Mouse (Mus musculus) skeletal muscle tissue, adult 2 months (tissue): ENCODE measurements around the gene Patj.
"Not testable (repeated sequence)": the region's sequence is repeated elsewhere in the genome, so short reads cannot be mapped to it uniquely, and the experiment has no call there.

Source experiments
- DNase-seq: peaks from one replicate; pipeline ENCODE4 v3.0.0-alpha.2; 2012; ENCODE audit warnings: low read depth, low spot score

The Patj gene

GRCm38 (mm10) chr4:98567457-98567856 lies 171.9 kb downstream of the Patj start:
- DNase-seq = no peak

- no peak for DNase-seq
These were observed 174.3 kb downstream of the Patj start for GRCm38 (mm10) chr4:98569904-98570303.

GRCm38 (mm10) chr4:98577275-98577674 lies 181.7 kb downstream of the Patj start:
- DNase-seq = no peak

DNA sequence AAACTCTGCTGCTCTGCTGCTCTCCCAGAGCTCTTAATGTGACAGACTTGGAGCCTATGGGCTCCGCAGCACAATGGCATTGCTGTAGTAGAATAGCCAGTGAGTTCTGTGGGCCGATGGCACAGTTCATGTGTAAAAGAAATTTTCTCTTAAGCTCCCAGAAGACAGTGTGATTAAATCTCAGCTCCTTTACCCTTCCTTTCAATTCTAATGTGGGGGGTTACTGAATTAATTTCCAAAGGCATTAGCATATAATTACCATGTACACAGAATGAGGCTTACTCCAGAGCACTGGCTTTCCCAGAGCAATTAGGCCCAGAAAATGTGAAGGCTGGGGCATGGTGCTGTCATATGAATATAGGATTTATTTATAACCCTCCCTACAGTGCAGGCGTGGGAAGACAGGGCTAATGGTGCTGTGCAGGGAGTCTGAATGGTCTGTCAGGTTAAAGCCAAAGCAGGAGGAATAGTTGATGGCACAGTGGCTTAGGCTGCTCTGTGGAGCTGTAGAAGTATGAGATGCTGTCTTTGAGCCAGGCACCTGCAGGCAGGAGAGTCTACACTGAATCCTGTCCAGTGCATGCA lies 182.5 kb downstream of the Patj start:
- DNase-seq = no peak

- no peak for DNase-seq
These were observed 185.9 kb downstream of the Patj start for GRCm38 (mm10) chr4:98581456-98581855.

- no peak for DNase-seq
These were observed 188.4 kb downstream of the Patj start for GRCm38 (mm10) chr4:98584023-98584422.

DNA sequence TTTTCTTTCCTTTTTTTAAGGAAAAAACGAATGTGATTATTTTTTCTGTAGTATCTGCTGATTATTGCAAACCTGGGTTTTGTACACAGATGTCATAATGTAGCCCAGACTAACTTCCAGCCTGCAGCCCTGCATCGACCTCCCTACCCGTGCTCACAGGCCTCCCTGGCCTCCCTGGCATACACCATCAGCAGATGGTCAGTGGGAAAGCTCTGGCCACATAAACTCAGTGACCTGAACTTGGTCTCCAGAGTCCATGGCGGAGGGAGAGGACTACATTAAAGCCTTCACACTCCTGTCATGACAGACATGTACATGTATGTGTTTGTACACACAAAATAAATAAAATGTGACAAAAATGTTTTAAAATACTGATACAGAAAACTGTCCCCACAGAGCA lies 190.7 kb downstream of the Patj start:
- no peak for DNase-seq

DNA sequence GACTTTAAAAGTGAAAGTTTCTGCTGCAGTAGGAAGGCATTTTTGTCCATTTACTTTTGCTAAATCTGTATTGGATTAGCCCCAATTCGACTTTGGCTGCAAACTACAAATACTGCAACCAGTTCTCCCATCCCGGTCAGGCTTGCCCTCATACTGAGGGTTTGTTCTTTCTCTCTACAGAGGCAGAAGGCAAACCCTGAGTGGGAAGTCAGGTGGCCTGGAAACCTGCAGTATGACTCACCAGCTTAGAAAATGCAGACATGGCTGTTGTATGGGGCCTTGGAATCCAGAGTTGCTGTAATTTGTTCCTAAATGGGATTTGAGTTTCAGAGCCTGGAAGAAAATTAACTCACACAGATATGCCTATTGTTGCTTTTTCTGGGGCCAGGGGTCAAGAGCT lies 192.1 kb downstream of the Patj start:
- DNase-seq = no peak

GRCm38 (mm10) chr4:98593961-98594360 lies 198.4 kb downstream of the Patj start:
- DNase-seq = no peak

DNA sequence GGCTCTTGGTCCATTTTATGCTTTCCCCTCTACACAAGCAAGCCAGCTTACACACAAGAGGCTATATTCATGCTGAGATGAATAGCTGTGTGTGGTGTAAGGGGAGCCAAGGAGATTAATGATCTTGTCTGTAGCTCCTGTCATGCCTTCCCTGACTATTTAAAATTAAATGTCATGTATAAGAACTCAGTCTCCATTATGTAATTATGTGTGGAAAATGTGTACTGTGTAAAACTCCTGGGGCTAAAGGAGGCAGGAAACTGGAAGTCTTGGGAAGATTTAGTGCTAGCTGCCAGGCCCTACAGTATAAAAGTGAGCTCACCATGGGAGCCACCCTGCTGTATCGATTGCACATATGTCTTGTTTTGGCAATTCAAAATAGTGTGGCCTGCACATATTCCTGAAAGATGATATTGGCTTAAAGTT lies 203.0 kb downstream of the Patj start:
- peak; percentile 49 for DNase-seq

GRCm38 (mm10) chr4:98599358-98599757 lies 203.8 kb downstream of the Patj start:
- DNase-seq = peak; percentile 66

DNA sequence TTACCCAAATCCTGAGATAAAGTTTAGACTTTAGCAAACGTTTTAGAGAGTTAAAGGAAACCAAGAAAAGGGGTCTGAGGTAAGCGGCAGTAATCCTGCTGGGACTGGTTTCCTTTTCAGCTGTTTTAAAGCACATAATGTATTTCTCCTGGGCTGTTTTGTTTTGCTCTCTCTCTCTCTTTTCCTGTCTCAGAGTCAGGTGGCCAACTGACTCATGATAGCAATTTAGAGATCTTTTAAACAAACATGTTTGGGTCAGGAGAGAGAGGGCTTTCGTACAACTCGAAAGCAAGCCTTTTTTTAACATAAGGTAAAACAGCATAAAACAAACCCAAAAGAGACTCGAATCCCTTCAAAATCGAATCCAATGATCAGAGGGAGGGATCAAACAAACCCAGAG lies 207.5 kb downstream of the Patj start:
- no peak for DNase-seq

DNA sequence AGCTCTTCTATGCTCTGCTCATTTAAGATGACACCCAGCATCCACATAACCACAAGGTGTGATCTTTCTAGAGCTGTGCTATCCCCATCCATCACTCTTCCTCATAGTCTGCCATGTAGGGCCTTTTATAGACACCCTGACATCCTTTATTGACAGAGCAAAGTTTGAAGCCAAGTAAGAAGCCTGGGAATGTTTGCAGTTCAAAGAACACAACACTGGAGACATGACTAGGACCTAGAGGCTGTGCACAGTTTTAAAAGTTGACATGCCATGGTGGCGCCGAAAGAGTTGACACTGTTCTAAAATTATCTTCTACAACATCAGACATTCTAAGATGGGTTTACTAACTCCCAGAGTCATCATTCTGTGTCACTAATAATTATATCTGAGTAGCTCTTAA lies 214.9 kb downstream of the Patj start:
- DNase-seq = no peak

DNA sequence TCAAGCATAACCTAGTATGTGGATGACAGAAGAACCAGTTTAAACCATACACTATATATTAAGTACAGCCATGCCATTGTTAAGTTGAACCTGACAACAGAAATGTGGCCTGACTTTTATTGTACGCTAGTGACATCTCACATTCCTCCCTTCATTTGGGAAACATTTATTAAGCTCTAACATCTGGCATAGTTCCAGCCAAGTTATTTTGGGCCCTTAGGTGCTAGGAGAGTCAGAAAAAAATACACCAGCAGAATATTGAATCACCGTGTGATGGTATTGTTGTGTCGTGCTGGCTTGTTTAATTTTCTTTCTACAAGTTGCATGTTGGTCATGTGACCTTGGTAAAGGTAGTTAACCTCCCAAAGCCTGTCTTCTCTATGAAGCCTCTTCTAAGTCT lies 218.8 kb downstream of the Patj start:
- no peak for DNase-seq

DNA sequence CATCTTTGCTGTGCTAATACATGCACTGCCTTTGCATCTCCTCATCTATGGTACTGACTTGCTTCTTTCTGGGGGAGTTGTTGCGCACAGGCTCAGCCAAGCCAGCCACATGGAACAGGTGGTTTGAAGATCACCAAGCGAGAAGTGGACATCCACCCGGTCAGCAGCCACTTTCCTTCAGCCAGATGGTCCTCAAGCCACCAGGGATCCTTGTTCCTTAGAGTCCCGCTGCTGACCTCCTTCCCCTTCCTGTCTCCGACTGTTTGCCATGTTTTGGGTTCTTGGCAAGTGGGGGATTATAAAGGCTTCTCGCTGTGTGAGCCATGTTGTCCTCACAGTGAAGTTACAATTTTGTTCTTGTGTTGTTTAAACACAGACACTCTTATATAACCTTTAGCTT lies 223.6 kb downstream of the Patj start:
- no peak for DNase-seq

GRCm38 (mm10) chr4:98620986-98621784 lies 225.6 kb downstream of the Patj start:
- peak; percentile 27 for DNase-seq

GRCm38 (mm10) chr4:98622180-98622579 lies 226.6 kb downstream of the Patj start:
- no peak for DNase-seq

DNA sequence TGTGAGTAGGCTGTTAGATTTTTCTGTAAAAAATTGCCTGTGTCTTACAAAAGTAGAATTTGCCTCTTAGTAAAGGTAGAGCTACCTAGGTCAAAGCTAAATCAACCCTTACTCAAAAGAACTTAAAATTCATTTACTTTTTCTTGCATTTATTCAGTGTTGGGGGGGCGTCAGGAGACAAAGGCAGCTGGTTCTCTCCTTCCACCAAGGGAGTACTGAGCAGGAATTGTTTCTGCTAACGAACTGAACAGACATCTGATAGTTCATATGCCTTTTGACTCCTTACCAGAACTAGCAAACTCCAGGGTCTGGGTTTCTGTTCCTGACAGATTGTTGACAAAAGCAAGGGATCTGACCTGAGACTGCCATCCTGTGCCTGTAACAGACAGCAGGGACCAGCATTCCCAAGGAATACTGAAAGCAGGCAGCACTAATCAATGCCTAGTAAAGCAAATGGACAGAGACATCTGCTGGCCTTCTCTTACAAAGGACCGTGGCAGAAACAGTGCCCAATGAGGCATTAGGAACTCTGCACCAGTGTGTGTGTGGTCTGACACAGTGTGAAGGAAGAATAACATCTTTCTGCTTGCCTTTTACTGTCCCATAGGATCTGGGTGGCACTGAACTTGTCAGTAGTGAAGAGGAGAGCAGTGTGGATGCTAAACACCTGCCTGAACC lies 227.6 kb downstream of the Patj start:
- DNase-seq = no peak

DNA sequence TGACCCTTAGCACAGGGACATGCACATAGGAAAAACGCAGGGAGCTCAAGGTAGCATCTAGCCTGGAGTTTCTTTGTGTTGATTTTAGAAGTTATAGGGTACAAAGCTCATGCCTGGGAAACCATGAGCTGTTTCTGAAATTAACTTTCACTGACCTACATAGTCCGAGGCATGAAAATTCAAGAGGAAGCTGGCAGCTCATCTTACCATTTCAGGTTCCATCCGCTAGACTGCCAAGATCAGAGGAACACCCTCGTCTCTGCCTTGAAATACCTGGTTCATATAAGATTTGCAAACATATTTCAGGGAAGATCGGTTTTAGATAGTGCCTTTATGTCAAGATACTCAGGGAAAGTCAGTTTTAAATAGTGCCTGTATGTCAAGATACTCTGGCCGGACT lies 232.7 kb downstream of the Patj start:
- peak; percentile 45 for DNase-seq

DNA sequence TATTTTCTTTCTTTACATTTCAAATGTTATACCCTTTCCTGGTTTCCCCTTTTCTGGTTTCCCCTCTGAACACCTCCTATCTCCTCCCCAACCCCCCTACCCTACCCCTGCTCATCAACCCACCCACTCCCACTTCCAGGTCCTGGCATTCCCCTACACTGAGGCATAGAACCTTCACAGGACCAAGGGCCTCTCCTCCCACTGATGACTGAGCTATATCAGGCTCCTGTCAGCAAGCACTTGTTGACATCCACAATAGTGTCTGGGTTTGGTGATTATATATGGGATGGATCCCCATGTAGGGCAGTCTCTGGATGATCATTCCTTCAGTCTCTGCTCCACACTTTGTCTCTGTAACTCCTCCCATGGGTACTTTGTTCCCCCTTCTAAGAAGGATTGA lies 233.6 kb downstream of the Patj start:
- not testable (repeated sequence) for DNase-seq

DNA sequence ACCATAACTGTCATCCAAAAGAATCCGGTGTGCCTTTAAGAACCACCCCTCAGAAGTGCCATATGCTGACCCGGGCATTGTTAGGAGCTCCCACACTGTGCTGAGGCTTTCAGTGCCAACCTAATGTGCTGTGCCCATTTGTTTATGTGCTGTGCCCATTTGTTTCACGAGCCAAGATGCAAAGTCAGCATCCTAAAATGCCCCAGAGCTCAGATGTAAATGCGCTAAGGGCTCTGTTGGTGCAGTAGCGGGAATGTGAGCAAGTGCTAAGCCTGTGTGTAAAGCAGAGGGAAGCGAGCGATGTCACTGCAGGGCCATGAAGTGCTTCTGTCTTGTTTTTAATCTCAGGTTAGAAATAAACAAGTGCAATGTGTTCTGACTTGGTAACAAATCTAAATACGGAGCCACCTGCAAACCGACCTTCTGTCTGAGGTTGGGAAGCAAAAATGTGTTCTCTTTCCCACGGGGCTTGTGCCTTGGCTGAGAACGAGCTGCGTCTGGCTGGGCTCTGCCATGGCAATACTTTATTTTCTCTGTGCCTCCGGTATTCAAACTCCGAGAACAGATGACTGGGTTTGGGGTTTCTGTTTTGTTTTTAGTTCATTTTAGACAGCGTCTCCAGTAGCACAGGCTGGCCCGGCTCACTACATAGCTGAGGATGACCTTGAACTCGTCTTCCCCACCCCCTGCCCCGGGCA lies 239.7 kb downstream of the Patj start:
- peak; percentile 17 for DNase-seq

GRCm38 (mm10) chr4:98638731-98639130 lies 243.1 kb downstream of the Patj start:
- DNase-seq = no peak
